Mouse (Mus musculus) CD4-positive helper T cell, adult 2 months (primary cell): ENCODE results near the gene Hcst.

Experiments
- DNase-seq: peaks from one replicate; pipeline ENCODE4 v3.0.0-alpha.2; 2012; ENCODE audit warnings: low read depth, missing footprints, low spot score

The Hcst gene

DNA sequence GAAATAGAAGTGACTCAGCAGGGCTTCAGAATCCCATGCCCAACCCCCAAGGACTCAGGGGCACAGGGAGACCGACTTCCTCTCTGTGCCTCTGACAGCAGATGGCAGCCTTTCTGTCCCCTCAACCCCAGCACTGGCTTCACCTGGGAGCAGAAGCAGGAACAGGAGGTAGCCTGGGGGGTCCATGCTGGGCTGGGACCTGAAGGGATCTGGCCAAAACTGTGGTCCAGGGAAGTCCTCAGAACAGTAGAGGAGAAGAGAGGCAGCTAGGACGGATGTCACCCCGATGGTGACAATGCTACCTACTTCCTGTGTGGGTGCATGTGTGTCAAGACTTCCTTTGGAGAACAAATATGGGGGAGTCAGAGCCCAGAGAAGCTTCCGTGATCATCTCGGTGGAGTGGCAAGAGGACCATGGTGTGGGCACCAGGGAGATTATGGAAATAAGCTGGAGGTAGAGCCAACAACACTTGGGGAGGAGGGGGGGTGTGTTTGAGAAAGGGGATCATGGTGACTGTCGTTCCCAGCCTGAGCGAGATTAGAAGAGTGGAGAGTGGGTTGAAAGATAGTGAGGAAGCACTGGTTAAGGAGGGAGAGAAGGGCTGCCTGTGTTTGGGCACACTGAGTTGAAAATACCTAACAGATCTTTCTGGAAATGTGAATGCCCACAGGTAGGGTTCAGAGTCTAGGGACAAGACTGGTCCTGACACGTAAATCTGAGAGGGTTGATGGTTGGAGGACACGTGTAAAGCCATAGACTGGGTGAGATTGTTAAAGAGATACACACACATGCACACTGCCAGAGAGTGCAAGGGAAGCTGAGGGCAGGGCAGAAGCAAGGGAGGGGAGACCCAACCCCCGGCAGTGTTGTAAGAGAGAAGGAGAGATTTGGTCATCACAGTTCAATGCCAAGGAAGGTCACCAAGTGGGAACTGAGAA, at the start of gene Hcst:
Gene Hcst, minus strand, starts transcription at position 294 of the 939 bp plus-strand sequence.
- DNase-seq: peak; percentile 85

DNA sequence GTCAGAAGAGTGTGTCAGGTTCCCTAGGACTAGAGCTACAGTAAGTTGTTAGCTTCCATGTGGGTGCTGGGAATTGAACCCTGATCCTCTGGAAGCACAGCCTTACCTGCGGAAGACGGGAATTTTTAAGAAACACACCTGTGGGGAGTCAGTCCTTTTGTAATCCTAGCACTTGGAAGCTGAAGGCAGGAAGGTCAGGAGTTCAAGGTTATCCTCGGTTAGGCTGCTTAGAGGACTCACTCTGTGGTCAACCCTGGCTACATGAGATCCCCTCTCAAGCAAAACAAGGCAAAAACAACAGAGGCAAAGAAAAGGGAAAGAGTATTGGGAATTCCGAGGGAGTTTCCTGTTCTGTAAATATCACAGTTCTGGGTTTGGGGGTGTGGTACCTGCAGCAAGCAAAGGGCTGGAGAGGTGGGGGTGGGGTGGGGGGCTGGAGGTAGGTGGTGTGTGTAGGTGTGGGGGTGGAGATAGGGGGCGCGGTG, 45.2 kb upstream of the Hcst start:
- DNase-seq: no peak

DNA sequence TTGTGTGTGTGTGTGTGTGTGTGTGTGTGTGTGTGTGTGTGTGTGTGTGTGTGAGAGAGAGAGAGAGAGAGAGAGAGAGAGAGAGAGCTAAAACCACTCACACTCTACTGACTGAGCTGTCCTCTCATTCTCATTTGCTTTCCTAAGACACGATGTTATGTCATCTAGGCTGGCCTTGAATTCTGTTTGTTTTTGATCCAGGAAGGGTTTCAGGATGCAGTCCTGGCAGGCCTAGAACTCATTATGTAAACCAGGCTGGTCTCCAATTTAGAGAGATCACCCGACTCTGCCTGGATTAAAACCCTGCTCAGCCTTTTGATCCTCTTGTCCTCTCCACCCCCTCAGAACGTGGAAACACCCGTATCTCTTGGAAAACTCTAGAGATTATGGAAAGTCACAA, 44.3 kb upstream of the Hcst start:
- DNase-seq: no peak

DNA sequence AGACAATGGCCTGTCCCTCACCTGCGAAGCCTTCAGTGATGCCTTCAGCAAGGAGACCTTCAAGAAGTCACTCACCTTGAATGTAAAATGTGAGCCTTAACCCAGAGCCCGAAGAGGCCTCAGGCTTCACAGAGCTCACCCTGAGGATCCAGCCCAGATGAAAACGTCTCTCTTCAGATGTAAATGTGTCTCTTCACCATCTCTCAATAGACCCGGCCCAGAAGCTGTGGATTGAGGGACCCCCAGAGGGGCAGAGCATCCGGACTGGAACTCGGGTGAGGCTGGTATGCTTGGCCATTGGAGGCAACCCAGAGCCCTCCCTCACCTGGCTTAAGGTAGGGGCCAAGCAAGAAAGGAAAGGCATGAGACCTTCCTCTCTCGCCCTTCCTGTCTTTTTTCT, 43.9 kb upstream of the Hcst start:
- DNase-seq: no peak

DNA sequence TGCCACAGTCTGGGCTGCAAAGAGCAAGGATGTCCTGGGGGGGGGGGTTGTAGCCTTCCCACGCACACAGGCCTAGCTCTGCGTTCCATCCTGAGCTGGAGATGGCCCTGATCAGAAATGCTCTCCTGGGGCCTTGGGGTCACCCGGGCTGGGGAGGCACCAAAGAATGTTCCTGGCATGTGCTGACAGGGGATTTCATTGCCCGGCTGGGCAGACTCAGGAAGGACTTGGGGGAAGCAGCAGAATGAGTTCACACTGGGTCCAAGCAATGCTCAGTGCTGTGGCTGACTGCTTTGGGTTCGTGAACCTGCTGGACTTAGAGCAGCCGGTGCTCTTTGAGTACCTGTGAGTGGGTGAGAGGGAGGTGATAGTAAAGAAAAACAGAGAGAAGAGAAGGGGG, 39.8 kb upstream of the Hcst start:
- DNase-seq: no peak

DNA sequence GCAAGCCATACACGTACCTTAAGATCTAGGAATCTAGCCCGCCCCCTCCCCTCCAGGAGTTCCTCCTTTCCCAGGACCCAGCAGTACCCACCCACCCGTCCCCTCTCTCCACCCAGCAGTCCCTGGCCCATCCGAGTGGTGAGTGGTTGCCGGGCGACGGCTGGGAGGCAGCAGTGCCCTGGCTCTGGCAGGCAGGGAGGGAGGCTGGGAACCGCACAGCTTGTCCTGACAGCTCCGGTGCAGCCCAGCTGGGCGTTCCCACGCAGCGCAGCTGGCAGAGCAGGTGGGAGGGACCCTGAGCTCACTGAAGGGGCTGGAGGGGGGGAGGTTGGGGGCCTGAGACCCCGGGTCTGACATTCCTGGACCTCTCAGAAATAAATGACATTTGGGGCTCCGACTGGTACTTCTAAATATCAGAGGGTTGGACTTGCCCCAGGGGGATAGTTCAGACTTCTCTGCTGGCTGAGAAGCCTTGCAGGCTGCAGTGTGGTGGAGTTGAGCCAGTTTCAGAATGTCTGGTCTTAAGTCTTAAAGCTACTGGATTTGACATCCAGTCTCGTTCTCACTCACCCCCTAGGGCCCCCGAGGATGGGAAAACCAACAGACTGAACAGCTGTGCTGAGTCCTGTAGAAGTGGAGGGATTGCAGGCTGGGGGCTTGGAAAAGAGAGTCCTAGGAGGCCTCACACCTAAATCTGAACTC, 38.1 kb upstream of the Hcst start, which contains the start of the genes Kirrel2 and Nphs1:
Gene Kirrel2, minus strand, starts transcription at position 62 of the 702 bp plus-strand sequence.
Gene Nphs1, plus strand, starts transcription at position 687 of the 702 bp plus-strand sequence.
- DNase-seq: no peak

DNA sequence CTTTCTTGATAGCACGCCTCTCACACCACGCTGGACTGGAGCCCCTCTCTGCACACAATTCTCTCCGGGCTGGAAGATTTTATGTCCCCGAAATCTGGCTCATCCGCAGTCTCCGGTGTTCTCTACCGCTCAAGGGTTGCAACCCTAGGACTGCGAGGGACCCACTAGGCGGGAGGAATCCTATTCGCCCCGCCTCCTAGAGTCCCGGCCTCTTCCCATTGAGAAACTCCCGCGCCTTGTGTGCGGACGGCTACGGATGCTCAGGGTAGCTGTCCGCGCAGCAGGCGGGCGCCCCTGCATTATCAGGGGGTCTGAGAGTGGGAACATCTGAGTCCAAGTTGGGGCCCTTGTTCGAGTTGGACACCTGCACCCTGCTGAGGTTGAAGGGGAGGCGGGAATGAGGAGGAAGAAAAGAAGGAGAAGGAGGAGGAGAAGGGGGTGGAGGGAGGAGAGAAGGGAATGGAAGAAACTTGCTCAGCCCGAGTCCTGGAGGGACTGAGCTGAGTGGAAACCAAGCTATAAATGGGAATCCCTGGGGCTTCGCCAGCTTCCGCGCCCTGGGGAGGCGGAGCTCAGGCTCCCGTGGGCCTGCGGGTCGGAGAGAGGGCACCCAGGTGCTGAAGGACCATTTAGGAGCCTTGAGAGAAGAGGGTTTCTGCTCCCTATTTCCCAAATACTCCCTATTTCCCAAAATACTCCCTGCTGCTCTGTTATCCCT, 37.4 kb upstream of the Hcst start:
- DNase-seq: no peak

DNA sequence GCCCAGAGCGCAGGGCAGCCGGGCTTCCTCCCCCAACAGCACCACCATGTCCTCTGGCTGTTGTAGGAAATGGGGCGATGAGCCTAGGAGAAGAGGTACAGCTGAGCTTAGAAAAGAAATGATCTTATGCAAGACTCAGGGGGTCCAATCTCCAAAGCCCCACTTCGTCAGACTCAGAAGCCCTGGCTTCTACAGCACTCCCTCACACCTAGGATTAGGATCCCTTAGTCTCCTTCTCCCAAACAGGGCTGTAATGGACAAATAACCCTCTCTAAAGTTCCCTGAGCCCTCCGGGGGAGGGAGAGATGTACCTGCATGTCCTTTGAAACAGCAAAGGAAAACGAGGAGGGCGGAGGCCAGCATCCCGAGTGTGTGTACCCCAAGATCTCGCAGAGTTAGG, 36.8 kb upstream of the Hcst start:
- no peak for DNase-seq

DNA sequence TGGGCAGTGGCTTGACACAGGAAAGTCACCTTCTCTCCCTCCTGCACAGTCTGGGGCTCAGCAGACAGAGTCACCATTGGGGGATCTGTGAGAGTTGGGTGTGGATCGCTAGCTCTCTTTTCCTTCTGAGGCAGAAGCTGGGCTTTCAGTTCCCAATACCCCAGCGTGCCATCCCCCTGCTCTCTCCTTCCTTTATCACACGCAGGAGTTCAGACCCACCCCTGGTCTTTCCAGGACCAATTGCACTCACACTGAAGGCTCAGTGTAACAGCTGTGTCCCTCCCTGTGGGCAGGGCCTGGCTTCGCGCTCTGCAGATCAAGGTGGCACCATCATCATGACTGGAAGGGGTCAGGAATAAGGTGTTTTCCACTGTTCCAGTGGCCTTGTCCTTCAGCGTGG, 34.6 kb upstream of the Hcst start:
- no peak for DNase-seq

DNA sequence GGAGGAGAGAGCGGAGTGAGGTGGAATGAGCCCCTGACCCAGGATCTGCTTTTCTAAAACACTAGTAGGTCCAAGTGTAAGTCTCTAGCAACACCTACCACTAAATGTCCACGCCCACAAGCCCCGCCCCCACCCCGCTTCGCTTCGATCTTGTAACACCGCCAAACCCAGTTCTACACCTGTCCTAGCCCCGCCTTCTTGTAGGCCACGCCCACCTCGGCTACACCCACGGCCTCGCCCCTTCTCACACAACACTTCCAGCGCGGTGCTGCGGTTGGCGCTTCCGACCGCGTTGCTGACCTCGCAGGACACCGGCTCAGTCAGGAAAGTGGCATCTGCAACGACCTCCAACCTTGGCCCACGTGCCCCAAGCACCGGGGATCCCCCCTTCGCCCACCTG, 34.1 kb upstream of the Hcst start:
- DNase-seq: peak; percentile 82

DNA sequence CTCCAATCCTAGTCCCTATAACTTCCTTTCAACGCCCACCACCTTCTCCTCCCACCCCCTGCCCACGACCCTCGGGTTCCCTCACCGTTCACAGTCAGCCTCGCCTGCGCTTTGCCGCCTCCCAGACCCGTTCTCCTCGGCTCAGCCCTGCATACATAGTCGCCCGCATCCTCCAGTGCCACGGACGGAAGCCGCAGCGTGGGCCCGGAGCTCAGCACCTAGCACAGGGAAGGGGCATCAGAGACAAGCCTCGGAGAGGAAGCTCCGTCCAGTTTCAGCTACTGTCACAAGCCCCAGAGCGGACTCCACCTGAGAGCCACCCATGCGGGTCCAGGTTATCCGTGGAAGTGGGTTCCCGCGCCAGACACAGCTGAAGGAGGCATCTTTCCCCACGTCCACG, 33.7 kb upstream of the Hcst start:
- DNase-seq: peak; percentile 38

DNA sequence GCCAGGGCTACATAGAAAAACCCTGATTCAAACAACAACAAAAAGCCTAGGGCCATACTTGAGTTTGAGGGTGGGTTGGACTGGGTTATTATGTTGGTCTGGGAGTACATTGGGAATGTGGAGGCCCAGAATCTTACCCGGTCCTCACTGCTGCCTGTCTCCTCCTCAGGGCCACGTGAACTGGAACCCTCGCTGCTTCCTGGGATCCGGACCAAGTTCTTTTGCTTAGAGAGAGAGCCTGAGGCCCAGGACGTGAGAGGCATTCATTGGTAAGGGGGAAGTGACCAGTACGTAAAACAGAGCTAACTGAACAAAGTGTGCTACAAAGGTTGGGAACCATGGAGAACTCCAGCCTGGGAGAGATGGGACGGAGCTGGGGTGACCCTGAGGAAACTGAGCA, 30.6 kb upstream of the Hcst start:
- no peak for DNase-seq

DNA sequence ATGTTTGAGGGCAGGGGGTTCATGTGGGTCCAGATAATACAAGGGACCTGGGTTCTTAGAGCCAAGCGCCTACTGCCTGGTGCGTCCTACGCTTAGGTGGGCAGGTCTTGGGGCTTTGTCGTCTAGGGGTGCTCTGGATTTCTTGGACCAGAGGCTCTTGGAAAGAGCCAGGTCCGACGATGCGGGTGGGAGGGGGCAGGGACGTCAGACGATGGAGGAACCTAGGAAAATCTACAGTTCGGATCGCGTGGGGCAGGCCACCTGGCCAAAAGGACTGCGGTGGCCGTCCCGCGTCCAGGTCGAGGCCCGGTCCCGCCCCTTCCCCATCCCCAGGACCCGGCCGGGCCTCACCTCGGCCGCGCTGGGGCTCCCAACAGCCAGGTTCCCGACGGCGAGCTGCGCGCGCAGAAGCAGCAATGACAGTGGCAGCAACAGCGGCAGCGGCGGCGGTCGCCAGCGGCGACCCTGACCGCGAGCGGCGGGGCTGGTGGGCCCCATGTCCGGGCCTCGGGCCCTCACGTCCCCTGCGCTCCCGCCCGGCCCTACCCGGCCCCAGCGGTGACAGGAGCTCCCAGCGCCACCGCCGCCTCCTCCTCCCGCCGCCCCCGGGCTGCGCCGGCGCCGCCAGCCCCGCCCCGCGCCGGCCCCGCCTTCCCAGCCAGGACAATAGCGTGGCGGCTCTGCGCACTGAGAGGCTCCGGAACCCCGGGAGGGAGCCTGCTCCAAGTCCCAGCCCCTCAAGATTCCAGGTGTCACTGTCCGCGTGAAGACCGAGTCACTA, 25.5 kb upstream of the Hcst start, which contains the start of gene Aplp1:
Gene Aplp1, minus strand, starts transcription at position 565 of the 781 bp plus-strand sequence.
- peak; percentile 69 for DNase-seq

DNA sequence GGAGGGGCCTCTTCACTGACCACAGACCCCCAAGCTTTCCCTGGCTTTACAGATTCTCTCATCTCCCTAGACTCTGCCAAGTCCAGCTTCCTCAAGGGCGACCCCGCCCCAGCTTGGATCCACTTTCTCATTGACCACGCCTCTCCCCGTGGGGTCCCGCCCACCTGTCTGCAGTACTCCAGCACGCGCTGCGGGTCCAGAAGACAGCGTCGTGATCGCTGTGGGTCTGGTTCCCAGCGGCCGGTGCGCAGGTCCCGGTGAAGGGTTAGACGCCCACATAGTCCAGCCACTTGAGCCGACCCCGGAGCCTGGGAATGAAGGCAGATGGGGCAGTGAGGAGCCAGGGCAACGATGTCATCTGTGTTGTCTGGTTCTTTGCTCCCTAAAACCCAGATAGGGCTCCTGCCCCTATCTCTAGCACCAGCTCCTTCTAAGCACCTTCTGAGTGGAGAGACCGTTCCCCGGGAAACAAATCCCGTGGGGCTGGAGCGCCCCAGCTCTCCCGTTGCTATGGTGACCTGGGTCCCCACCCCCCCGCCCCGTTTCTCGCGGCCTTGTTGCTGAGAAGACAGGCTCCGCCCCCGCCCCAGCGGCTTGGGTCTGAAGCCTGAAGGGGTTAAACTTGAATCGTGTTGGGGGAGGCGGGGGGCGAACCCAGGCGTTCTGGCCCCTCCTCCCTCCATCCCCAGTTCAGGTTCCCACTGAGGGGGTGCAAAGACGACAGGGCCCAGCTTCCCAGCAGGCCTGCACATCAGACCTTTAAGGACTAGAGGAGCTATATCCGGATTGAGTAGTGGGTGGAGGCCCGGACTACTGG, 24.7 kb upstream of the Hcst start:
- DNase-seq: peak; percentile 53

DNA sequence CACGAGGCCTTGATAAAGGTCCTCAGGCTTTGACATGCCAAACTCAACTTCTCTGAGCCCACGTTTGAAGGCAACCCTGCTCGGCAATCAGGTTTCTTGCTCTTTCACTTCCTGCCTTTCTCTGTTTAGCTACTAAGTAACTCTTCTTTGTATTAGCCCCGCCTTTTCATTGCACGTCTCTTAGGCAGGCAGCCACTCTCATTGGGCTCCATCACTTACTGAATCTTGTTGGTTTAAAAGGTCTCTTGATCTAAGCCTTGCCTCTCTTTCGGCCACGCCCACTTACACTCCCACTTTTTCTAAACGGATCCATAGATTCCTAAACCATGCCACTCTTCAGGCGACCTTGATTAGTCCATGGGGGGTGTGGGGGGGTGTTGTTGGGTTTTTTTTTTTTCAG, 24.0 kb upstream of the Hcst start:
- DNase-seq: peak; percentile 56

DNA sequence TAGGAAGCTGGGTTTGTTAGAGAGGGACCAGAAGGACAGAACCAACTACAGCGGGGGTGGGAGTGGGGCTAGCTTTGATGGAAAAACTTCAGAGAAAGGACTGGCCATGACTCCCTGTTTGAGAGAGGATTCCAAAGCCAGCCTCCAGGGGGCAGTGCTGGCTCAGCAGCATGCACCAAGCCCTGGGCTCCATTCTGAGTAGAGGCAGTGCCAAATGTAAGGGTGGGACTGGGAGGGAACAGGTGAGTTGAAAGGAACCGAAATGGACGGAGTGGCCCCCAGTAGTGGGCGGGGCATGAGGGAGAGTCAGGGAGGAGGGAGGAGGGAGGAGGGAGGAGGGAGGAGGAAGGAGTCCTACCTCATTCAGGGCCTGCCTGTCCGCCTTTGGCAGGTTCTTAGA, 21.0 kb upstream of the Hcst start:
- DNase-seq: peak; percentile 68

DNA sequence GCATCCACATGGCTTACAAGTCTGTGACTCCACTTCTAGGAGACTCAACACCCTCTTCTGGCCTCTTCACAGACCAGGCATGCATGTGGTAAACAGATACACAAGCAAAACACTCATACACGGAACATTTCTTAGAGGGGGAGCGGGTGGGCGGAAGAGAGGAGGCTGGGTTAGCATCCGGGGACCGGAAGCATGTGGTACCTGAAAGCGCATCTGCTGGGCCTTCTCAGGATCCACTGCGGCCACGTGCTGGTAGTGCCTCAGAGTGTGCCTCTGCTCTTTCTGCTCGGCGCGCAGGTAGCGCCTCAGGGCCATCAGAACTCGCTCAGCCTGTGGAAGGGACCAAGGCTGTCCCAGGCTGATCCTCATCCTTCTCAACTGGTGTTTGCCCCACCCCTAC, 20.1 kb upstream of the Hcst start:
- peak; percentile 52 for DNase-seq

DNA sequence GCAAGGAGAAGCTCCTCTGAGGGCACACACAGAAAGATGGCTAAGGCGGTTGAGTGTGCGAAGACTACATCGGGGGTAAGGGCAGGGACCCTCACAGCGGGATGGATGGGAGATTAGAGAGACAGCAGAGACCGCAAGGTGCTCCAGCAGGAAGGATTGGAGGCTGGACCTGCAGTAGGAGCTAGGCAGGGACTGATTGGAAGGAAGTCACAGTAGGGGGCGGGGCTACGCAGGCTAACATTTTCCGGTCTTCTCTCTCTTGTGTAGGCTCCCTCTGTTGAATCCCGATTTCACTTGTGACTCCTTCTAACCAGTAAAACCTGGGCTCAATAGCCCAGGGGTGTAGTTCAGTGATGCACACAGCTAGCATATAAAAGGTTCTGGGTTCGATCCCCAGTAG, 17.2 kb upstream of the Hcst start:
- DNase-seq: no peak

DNA sequence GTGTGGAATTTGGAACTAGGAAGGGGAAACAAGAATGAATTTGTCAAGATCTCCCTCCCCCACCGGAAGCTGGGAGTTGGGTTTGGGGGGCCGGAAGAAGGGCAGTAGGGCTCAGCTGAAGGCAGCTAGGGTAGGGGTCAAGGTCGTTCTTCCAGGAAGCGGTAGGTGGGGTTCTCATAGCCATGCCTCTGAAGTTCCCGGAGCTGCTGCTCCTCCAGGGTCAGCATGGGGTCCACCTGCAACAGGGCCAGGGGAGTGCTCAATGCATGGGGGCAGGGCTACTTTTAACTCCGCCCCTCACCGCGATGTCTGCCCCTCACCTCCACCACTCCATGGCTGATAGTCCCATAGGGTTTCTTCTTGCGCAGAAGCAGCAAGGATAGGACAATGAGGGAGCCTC, 15.5 kb upstream of the Hcst start:
- no peak for DNase-seq

DNA sequence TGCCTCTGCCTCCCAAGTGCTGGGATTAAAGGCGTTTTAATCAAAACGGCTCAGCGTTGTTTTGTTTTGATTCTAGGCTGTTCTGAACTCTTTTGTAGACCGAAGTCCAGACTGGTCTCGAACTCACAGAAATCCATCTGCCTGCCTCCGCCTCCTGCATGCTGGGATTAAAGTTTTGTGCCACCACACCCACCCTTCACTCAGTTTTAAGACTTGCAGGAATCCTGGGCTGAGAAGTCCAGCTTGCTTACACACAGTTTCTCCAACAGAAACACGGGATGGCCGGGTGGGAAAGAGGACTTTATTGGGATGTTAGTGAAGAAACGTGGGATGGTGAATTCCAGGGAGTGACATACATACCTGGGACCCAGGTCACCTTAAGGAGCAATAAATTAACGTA, 15.0 kb upstream of the Hcst start:
- DNase-seq: no peak
